Mouse (Mus musculus): ENCODE measurements at regions not wholly inside any gene's neighbourhood (a gene's known extent, or its start where the extent isn't known, plus 50 kb on each side); places are given as distances from the start of the nearest gene placed in this dataset.

DNA sequence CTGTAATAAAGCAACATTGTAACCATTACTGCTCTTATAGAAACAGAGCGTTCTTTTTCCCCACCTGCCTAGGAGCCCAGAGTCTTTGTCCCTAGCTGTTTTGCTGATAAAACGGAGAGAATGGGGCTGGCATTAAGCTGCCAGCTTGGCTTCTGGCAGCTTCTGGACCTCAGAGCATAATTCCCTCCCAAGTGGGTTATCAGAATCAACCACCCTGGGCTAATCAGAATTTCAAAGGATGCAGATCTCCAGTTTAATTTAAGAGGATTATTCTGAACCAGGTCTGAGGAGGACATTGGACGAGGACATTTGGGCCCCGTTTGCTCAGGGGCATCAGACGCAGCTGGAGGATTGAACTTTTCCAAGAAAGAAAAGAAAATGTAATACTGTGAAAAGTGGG is 129.2 kb downstream of the Cand1 start:
- Histone ChIP-seq H3K4me3 (replicated peaks; ENCODE audit: low read length) (no peak overlapping the region), H3K9me3 (ENCODE audit: low read length) (no peaks in the 10 kb centered on the region), H3K4me1 (replicated peaks; ENCODE audit: low read depth, low read length) (peaks cover 51% of the 10 kb centered on the region), H3K36me3 (ENCODE audit: insufficient read depth, low read length) (no peaks in the 10 kb centered on the region), H3K27me3 (ENCODE audit: insufficient read depth, low read length) (no peaks in the 10 kb centered on the region)
- TF ChIP-seq POU5F1 (IDR thresholded peaks at IDR 0.05; ENCODE audit: borderline replicate concordance, low read length) (no peak), NANOG (IDR thresholded peaks at IDR 0.05; ENCODE audit: borderline replicate concordance, low read length) (no peak), CTCF (conservative IDR thresholded peaks at IDR 0.05; ENCODE audit: low read length) (no peak)

DNA sequence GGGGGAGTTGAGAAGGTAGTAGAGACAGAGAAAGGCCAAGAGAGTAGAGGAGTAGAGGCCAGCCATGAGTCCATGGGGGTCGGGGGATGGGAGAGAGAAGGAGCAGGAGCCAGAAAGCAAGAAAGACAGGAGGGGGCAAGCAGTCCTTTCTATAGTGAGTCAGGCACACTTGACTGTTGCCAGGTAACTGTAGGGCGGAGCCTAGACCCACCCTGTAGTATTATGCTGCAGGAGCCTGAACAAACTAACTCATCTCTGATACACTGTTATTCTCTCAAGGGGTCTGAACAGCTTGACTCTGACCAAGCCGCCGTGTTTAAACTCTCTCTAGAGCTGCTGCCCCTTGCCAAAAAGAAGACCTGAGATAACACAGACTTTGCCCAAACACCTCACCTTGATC is 130.6 kb downstream of the Cand1 start:
- Histone ChIP-seq H3K36me3 (ENCODE audit: insufficient read depth, low read length) (no peaks in the 10 kb centered on the region), H3K9me3 (ENCODE audit: low read length) (no peaks in the 10 kb centered on the region), H3K27me3 (ENCODE audit: insufficient read depth, low read length) (no peaks in the 10 kb centered on the region), H3K4me3 (replicated peaks; ENCODE audit: low read length) (no peak overlapping the region), H3K4me1 (replicated peaks; ENCODE audit: low read depth, low read length) (peaks cover 44% of the 10 kb centered on the region)
- no peak for TF ChIP-seq CTCF (conservative IDR thresholded peaks at IDR 0.05; ENCODE audit: low read length)
- TF ChIP-seq NANOG (IDR thresholded peaks at IDR 0.05; ENCODE audit: borderline replicate concordance, low read length): no peak
- TF ChIP-seq POU5F1 (IDR thresholded peaks at IDR 0.05; ENCODE audit: borderline replicate concordance, low read length): no peak

DNA sequence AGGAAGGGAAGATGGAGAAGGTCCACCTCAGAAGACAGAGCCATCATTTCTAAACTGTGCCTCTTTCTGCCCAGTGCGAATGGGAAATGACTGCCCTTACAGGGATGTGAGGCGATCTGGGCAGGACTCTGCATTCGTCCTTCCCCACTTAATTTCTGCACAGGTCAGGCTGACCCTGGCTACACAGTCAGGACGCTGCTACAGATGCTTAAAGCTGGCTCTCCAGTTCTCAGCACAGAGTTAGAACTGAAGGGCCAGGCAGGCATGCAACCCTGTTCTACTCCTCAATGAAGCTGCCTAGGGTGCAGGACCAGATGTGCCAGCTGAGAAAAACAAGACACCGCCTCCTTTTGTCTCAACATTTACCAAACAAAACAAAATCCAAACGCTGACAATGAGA is 132.1 kb downstream of the Cand1 start:
- H3K36me3 ChIP-seq (ENCODE audit: insufficient read depth, low read length): no peaks in the 10 kb centered on the region
- TF ChIP-seq POU5F1 (IDR thresholded peaks at IDR 0.05; ENCODE audit: borderline replicate concordance, low read length): no peak
- TF ChIP-seq NANOG (IDR thresholded peaks at IDR 0.05; ENCODE audit: borderline replicate concordance, low read length): no peak
- TF ChIP-seq CTCF (conservative IDR thresholded peaks at IDR 0.05; ENCODE audit: low read length): no peak
- H3K4me1 ChIP-seq (replicated peaks; ENCODE audit: low read depth, low read length): peaks cover 51% of the 10 kb centered on the region
- no peaks in the 10 kb centered on the region for H3K27me3 ChIP-seq (ENCODE audit: insufficient read depth, low read length)
- H3K9me3 ChIP-seq (ENCODE audit: low read length): no peaks in the 10 kb centered on the region
- no peak overlapping the region for H3K4me3 ChIP-seq (replicated peaks; ENCODE audit: low read length)

DNA sequence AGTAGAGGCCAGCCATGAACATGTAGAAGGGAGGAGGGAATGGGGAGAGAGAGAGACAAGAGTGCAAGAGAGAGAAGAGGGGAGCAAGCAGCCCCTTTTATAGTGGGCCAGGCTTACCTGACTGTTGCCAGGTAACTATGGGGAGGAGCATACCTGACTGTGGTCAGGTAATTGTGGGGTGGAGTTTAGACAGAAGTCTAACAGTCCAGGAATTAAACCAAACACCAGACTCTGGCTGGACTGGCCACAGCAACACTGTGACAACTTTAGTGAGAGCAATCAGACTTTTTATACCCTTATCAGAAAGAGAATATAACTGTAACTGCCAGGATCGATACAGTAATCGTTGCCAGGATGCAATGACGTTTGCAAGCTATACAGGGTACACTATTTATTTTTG is 133.8 kb downstream of the Cand1 start:
- TF ChIP-seq NANOG (IDR thresholded peaks at IDR 0.05; ENCODE audit: borderline replicate concordance, low read length): no peak
- no peak for TF ChIP-seq CTCF (conservative IDR thresholded peaks at IDR 0.05; ENCODE audit: low read length)
- no peak for TF ChIP-seq POU5F1 (IDR thresholded peaks at IDR 0.05; ENCODE audit: borderline replicate concordance, low read length)
- no peaks in the 10 kb centered on the region for H3K9me3 ChIP-seq (ENCODE audit: low read length)
- H3K36me3 ChIP-seq (ENCODE audit: insufficient read depth, low read length): no peaks in the 10 kb centered on the region
- H3K4me1 ChIP-seq (replicated peaks; ENCODE audit: low read depth, low read length): peaks cover 45% of the 10 kb centered on the region
- no peaks in the 10 kb centered on the region for H3K27me3 ChIP-seq (ENCODE audit: insufficient read depth, low read length)
- H3K4me3 ChIP-seq (replicated peaks; ENCODE audit: low read length): no peak overlapping the region

DNA sequence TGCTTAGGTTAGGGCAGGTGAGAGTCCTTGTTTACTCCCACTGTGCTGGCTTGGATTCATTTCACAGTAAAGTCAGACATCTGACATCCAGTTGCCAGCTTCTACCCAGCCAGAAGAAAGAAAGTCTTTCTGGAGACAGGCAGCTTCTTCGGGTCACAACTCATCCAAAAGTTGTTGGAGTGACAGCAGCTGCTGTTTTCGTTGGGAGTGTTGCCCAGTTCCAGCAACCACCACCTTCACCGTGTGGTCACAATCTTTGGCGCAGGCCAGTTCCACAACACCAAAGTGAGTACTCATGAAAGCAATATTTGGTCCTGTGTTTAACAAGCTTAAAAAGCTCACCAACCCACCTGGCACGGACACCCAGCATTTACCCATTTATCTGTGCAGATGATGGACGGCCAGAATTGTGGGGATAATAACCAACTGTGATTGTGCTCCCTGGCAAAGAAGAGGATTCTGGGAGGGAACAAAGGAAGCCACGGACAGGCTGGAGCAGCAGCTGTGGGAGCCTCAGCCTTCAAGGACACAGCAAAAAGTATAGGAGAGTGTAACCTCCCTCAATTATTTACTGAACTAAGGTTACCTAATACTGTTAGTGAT is 134.5 kb downstream of the Cand1 start:
- Histone ChIP-seq H3K27me3 (ENCODE audit: insufficient read depth, low read length) (no peaks in the 10 kb centered on the region; the same call in 1 of the 2 replicates), H3K4me1 (replicated peaks; ENCODE audit: low read depth, low read length) (peaks cover 38% of the 10 kb centered on the region), H3K9me3 (ENCODE audit: low read length) (no peaks in the 10 kb centered on the region), H3K36me3 (ENCODE audit: insufficient read depth, low read length) (no peaks in the 10 kb centered on the region), H3K4me3 (replicated peaks; ENCODE audit: low read length) (no peak overlapping the region)
- TF ChIP-seq NANOG (IDR thresholded peaks at IDR 0.05; ENCODE audit: borderline replicate concordance, low read length) (no peak), CTCF (conservative IDR thresholded peaks at IDR 0.05; ENCODE audit: low read length) (no peak), POU5F1 (IDR thresholded peaks at IDR 0.05; ENCODE audit: borderline replicate concordance, low read length) (no peak)

DNA sequence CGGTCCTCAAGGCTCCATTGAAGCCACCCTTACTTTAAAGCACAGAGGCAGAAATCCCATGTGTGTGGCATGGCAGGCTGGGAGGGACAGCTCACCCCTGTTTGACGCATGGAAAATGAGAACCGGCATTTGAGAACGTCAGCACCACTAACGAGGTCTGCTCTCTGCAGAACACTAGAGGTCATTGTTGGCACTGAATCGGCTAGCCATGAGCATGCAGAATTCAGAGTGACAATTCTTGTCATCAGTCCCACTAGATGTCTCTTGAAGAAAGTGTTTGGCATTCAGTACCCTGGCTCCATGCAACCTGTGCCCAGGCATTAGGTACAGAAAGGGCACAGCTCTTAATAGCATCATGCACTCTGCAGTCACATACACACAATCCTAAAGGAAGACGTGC is 139.3 kb downstream of the Cand1 start:
- H3K36me3 ChIP-seq (ENCODE audit: insufficient read depth, low read length): no peaks in the 10 kb centered on the region
- TF ChIP-seq CTCF (conservative IDR thresholded peaks at IDR 0.05; ENCODE audit: low read length): no peak
- TF ChIP-seq NANOG (IDR thresholded peaks at IDR 0.05; ENCODE audit: borderline replicate concordance, low read length): no peak
- no peak for TF ChIP-seq POU5F1 (IDR thresholded peaks at IDR 0.05; ENCODE audit: borderline replicate concordance, low read length)
- H3K27me3 ChIP-seq (ENCODE audit: insufficient read depth, low read length): no peaks in the 10 kb centered on the region; the same call in 1 of the 2 replicates
- no peaks in the 10 kb centered on the region for H3K9me3 ChIP-seq (ENCODE audit: low read length)
- H3K4me3 ChIP-seq (replicated peaks; ENCODE audit: low read length): no peak overlapping the region
- peaks cover 7% of the 10 kb centered on the region for H3K4me1 ChIP-seq (replicated peaks; ENCODE audit: low read depth, low read length)

DNA sequence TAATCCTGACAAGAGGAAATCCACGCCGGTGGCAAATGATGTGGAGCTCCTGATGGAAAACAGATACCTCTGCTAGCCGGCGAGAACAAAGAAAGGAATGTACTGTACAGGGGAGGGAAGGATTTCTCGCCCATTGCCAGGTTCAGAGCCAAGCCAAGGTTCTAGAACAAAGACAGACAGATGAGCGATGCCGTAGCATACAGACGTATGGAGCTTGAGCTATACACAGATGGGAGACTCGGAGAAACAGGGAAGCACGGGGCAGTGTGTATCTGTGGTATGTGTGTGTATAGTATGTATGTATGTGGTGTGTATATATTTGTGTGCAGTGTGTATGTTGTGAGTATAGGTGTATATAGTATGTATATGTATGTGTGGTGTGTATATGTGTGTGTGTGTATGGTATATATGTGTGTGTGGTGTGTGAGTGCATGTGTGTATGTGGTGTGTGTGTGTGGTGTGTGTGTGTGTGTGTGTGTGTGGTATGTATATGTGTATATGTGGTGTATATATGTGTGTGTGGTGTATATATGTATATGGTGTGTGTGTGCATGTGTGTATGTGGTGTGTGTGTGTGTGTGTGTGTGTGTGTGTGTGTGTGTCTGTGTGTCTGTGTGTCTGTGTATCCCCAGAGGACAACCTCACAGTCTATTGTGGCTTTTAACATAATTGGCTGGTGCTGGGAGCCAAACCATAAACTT is 140.6 kb downstream of the Cand1 start:
- H3K4me3 ChIP-seq (replicated peaks; ENCODE audit: low read length): no peak overlapping the region
- H3K36me3 ChIP-seq (ENCODE audit: insufficient read depth, low read length): no peaks in the 10 kb centered on the region
- no peaks in the 10 kb centered on the region; the same call in 1 of the 2 replicates for H3K27me3 ChIP-seq (ENCODE audit: insufficient read depth, low read length)
- no peaks in the 10 kb centered on the region for H3K9me3 ChIP-seq (ENCODE audit: low read length)
- no peak for TF ChIP-seq CTCF (conservative IDR thresholded peaks at IDR 0.05; ENCODE audit: low read length)
- no peak for TF ChIP-seq POU5F1 (IDR thresholded peaks at IDR 0.05; ENCODE audit: borderline replicate concordance, low read length)
- H3K4me1 ChIP-seq (replicated peaks; ENCODE audit: low read depth, low read length): peaks cover 14% of the 10 kb centered on the region

DNA sequence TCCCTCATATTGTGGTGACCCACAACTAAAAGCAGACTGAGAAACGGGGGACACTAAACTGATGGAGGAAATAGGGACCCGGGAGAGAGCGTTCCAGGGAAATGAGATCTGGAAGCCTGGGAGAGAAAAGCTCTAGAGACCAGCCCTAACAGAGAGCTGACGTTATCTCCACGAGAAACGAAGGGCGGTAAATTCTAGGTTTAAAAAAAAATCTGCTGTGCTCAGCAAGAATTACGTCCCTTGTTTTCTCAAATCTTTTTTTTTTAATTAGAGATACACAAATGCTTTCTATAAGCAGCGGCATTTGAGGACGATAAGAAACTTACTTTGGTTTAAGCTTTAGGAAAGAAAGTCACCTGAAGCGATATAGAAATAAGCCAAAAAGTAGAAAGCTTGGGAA is 145.7 kb downstream of the Cand1 start:
- Histone ChIP-seq H3K4me1 (replicated peaks; ENCODE audit: low read depth, low read length) (peaks cover 7% of the 10 kb centered on the region), H3K36me3 (ENCODE audit: insufficient read depth, low read length) (no peaks in the 10 kb centered on the region), H3K4me3 (replicated peaks; ENCODE audit: low read length) (no peak overlapping the region), H3K9me3 (ENCODE audit: low read length) (no peaks in the 10 kb centered on the region), H3K27me3 (ENCODE audit: insufficient read depth, low read length) (no peaks in the 10 kb centered on the region)
- no peak for TF ChIP-seq NANOG (IDR thresholded peaks at IDR 0.05; ENCODE audit: borderline replicate concordance, low read length)

DNA sequence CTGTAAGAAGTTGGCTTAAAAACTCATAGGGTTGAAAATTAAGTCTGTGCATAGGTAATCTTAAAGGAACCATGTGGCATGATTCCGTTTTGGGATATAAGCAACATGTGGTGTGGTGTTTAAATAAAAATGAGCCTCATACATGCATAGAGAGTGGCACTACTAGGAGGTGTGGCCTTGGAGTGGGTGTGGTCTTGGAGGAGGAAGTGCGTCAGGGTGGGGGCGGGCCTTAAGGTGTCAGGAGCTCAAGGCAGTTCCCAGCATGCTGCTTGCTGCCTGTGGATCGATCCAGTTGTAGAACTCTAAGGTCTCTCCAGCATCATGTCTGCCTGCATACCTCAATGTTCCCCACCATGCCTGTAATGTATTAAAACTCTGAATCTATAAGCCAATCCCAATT is 152.0 kb downstream of the Cand1 start:
- Histone ChIP-seq H3K4me3 (replicated peaks; ENCODE audit: low read length) (no peak overlapping the region), H3K27me3 (ENCODE audit: insufficient read depth, low read length) (no peaks in the 10 kb centered on the region), H3K4me1 (replicated peaks; ENCODE audit: low read depth, low read length) (no peaks in the 10 kb centered on the region), H3K36me3 (ENCODE audit: insufficient read depth, low read length) (no peaks in the 10 kb centered on the region), H3K9me3 (ENCODE audit: low read length) (no peaks in the 10 kb centered on the region)
- TF ChIP-seq POU5F1 (IDR thresholded peaks at IDR 0.05; ENCODE audit: borderline replicate concordance, low read length): no peak
- TF ChIP-seq CTCF (conservative IDR thresholded peaks at IDR 0.05; ENCODE audit: low read length): no peak
- TF ChIP-seq NANOG (IDR thresholded peaks at IDR 0.05; ENCODE audit: borderline replicate concordance, low read length): no peak

Measured in E14TG2a.4 (cell line).